Mouse (Mus musculus) hindbrain, postnatal 0 days (tissue): ENCODE results near the gene Dock7. TPM values are rescaled to one million over a fixed set of nuclear protein-coding genes. Genes with fewer than 3 reads are reported as not detected.

Source experiments
- ATAC-seq: fragments of 200-750 bp; cut with Nextera tagmentation; 2 replicates; pipeline ENCODE4 v1.8.0; 2017; ENCODE audit warnings: mild to moderate bottlenecking, moderate TSS enrichment, moderate library complexity
- DNase-seq: peaks from one replicate; pipeline ENCODE4 v3.0.0-alpha.2; 2015; ENCODE audit warnings: low spot score
- H3K27ac ChIP-seq: fragments of 300-500 bp; sonication (generic); 2 replicates; pipeline ENCODE4 v1.5.1; 2014; ENCODE audit warnings: mild to moderate bottlenecking
- H3K27me3 ChIP-seq: fragments of 300-500 bp; sonication (generic); 2 replicates; pipeline ENCODE4 v1.6.1; 2014; ENCODE audit warnings: low read length, mixed read lengths; ENCODE audit not compliant: insufficient read depth
- H3K36me3 ChIP-seq: fragments of 300-500 bp; sonication (generic); 2 replicates; pipeline ENCODE4 v1.6.1; 2014; ENCODE audit warnings: low read length, mixed read lengths; ENCODE audit not compliant: insufficient read depth
- H3K4me1 ChIP-seq: fragments of 300-500 bp; sonication (generic); 2 replicates; pipeline ENCODE4 v1.6.1; 2014; ENCODE audit warnings: antibody characterized with exemption, low read length, mixed read lengths; ENCODE audit not compliant: insufficient read depth
- H3K4me2 ChIP-seq: fragments of 300-500 bp; sonication (generic); 2 replicates; pipeline ENCODE4 v1.6.1; 2014; ENCODE audit warnings: low read depth, mild to moderate bottlenecking, low read length, moderate library complexity, mixed read lengths
- H3K4me3 ChIP-seq: fragments of 300-500 bp; sonication (generic); 2 replicates; pipeline ENCODE4 v1.5.1; 2014; ENCODE audit warnings: low read length
- H3K9ac ChIP-seq: fragments of 300-500 bp; sonication (generic); replicated peaks from 2 replicates; pipeline ENCODE4 v1.6.1; 2014; ENCODE audit warnings: mild to moderate bottlenecking, low read length, moderate library complexity, mixed read lengths
- H3K9me3 ChIP-seq: fragments of 300-500 bp; sonication (generic); 2 replicates; pipeline ENCODE4 v1.6.1; 2016; ENCODE audit warnings: low read length, mixed read lengths
- CTCF ChIP-seq: IDR thresholded peaks from 2 replicates; pipeline ENCODE4 v1.5.1; 2016; ENCODE audit warnings: antibody characterized with exemption, control low read depth, low read depth
- WGBS: fragments of 180-500 bp; shearing (Covaris S2); extraction: QIAGEN DNeasy Blood & Tissue Kit; methylation state at CpG from one replicate; pipeline ENCODE4 v1.1.7; 2014; 5-methylcytosine and 5-hydroxymethylcytosine counted together
- polyA plus RNA-seq: library from polyadenylated mRNA; unstranded; fragments of >200 nt; fragmentation: Nextera tagmentation; extraction: Ambion mirVana; gene quantifications from 2 replicates; pipeline ENCODE4 v1.2.1, GENCODE M21; 2015
- total RNA-seq: library from RNA; depleted of rRNA; stranded (reverse); fragments of >200 nt; gene quantifications from 2 replicates; pipeline ENCODE4 v1.2.3, GENCODE M21; 2014; rRNA removed

Gene Dock7
- total RNA-seq = 71.5 and 72.8 TPM in 2 replicates
- 29.3 and 31.4 TPM in 2 replicates for polyA plus RNA-seq

DNA sequence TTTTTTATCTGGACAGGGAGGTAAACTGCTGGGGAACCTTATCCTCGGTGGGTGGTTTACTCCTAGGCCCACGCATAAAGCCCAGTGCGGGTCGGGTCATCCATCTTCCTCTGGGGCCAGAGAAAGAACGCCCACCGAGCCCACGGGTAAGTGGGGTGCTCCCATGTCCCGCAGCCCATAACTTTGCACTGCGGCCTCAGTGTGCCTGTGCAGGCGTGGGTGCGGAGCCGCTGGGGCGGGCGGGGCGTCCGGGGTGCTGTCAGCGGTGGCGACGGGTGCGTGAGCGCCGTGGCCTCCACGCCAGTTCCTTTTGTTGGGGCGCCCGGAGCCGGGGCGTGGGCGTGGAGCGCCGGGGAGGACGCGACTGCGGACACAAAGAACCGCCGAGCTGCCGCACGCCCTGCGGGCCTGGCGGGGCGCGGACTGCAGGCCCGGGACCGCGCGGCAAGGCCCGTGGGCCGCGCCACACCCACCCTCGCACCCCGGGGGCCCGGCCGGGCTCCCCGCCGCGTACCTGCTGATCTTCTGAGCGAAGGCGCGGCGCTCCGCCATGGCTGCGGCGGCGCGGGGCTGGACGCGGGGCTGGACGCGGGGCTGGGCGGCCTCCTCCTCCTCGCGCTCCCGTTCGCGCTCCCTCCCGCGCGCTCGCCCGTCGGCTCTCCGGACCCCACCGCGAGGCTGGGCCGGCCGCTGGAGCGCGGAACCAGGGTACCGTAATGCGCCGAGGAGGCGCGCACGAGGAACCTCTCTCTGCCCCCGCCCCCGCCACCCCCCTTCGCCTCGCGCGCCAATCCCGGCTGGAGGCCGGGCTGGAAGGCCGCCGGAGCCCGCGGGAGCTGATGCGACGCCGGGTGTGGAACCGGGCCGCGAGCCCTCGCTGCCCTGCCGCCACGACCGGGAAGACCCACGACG, at the start of gene Dock7:
Dock7 (minus strand) TSS at position 705 of the 912 bp plus-strand sequence.
- DNase-seq = peak; percentile 93
- peak within 1 kb of the TSS; percentile 92 for H3K4me3 ChIP-seq
- H3K9ac ChIP-seq = peak within 1 kb of the TSS; percentile 92
- peak; percentile 94 for ATAC-seq
- TF ChIP-seq CTCF = no peak
- H3K4me1 ChIP-seq = peaks cover 15% of the 10 kb centered on the region
- WGBS = under 1% methylated on average over 61 of the region's 117 CpGs
- H3K36me3 ChIP-seq = no peaks in the 10 kb centered on the region
- no peaks in the 10 kb centered on the region for H3K9me3 ChIP-seq
- H3K27ac ChIP-seq = peak within 1 kb of the TSS; percentile 93
- no peaks in the 10 kb centered on the region for H3K27me3 ChIP-seq
- H3K4me2 ChIP-seq = peak within 1 kb of the TSS; percentile 67

DNA sequence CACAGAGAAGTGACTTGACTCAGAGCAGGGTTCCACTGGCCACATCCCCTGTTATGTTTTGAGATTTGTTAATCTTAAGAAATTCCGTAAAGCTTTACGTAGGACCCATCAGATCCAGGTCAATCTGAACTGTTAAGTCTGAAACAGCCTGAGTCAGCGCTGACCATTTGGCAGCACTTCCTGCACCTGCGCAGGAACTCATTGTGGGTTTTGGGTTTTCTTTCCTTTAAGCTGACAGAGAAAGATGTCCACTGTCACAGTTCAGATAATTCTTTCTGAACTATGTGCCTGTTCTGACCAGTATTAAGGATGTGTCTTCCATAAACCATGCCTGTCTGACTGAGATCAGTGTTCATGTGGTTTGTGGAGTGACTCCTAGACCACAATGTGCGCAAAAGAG, 48.2 kb upstream of the Dock7 start:
- H3K4me1 ChIP-seq = no peaks in the 10 kb centered on the region
- no peak overlapping the region for H3K27ac ChIP-seq
- no peak for TF ChIP-seq CTCF
- no peak overlapping the region for H3K4me2 ChIP-seq
- no peaks in the 10 kb centered on the region for H3K27me3 ChIP-seq
- H3K9me3 ChIP-seq = no peaks in the 10 kb centered on the region
- 96% methylated on average over 5 of the region's 5 CpGs for WGBS
- DNase-seq = no peak
- no peak overlapping the region for H3K9ac ChIP-seq
- no peak for ATAC-seq
- no peaks in the 10 kb centered on the region for H3K36me3 ChIP-seq
- no peak overlapping the region for H3K4me3 ChIP-seq

DNA sequence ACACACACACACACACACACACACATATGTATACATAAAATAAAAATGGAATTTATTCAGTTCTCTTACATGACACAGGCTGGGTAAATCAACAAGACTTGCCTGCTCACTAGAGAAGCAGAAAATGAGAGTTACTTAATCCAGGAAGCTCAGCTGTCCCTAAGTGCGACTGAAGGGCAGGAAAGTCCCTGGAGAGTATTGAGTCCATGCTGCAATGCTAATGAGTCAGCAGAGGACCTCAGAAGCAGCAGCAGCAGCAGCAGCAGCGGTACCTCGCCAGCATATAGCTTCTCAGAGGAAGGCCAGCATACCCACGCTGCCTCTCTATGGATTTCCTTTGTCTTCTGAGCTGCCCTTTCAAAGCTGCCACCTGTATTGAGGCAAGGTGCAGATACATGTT, 42.8 kb upstream of the Dock7 start:
- H3K4me1 ChIP-seq = no peaks in the 10 kb centered on the region
- ATAC-seq (no peak), DNase-seq (no peak)
- no peaks in the 10 kb centered on the region for H3K9me3 ChIP-seq
- no peak for TF ChIP-seq CTCF
- no peak overlapping the region for H3K4me3 ChIP-seq
- 18% methylated on average over 4 of the region's 4 CpGs for WGBS
- no peak overlapping the region for H3K9ac ChIP-seq
- H3K36me3 ChIP-seq = no peaks in the 10 kb centered on the region
- no peak overlapping the region for H3K4me2 ChIP-seq
- no peaks in the 10 kb centered on the region for H3K27me3 ChIP-seq
- no peak overlapping the region for H3K27ac ChIP-seq

DNA sequence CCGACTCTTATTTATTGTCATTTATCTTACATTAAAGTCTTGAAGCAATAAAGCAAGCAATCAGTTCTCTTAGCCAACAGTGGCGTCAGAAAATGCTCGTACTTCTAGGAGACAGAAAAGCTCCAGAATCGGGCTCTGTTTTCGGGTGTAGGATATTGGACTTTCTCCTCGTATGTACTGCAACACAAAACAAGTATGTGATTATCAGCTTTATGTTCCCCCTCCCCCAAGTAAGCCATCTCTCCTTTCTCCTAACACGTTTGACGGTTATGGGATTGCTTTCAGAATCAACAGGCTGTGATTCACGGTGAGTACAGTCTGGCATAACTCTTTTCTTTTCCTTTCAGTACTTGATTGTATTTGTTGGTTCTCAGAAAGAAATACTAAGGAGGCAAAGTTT, 42.3 kb upstream of the Dock7 start:
- no peaks in the 10 kb centered on the region for H3K4me1 ChIP-seq
- no peak for TF ChIP-seq CTCF
- no peak overlapping the region for H3K9ac ChIP-seq
- H3K9me3 ChIP-seq = no peaks in the 10 kb centered on the region
- H3K27ac ChIP-seq = no peak overlapping the region
- H3K36me3 ChIP-seq = no peaks in the 10 kb centered on the region
- 51% methylated on average over 9 of the region's 9 CpGs for WGBS
- ATAC-seq (no peak), DNase-seq (no peak)
- no peaks in the 10 kb centered on the region for H3K27me3 ChIP-seq
- no peak overlapping the region for H3K4me3 ChIP-seq
- H3K4me2 ChIP-seq = no peak overlapping the region

DNA sequence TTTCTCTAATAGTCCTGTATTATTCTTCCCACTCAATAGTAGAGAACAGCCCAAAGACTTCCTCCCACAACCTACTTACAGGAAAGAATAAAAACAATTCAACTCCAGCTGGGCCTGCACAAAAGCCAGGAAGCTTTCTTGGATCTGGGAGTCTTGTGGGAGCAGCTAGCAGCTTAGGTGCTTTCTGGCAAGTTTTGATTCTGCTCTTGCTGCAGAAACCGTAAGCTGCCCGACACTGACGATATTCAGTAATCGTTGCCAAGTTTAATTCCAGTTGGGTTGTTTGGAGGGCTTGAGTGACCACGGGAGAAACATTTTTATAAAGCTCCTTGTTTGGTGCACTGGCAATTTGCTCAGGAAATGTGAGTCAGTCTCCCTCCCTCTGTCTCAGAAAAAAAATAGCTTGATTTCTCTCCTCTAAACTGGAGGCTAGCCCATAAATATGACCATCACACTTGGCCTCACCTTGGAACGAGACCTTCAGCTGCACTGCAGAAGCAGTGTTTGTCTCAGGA, 40.8 kb upstream of the Dock7 start:
- H3K9ac ChIP-seq = no peak overlapping the region
- H3K4me3 ChIP-seq = no peak overlapping the region
- DNase-seq = peak; percentile 54
- H3K4me2 ChIP-seq = peak overlapping the region; percentile 36; the same call in 1 of the 2 replicates
- H3K36me3 ChIP-seq = no peaks in the 10 kb centered on the region
- 8% methylated on average over 6 of the region's 6 CpGs for WGBS
- no peak for ATAC-seq
- no peaks in the 10 kb centered on the region for H3K4me1 ChIP-seq
- H3K27ac ChIP-seq = no peak overlapping the region
- no peaks in the 10 kb centered on the region for H3K9me3 ChIP-seq
- H3K27me3 ChIP-seq = no peaks in the 10 kb centered on the region
- TF ChIP-seq CTCF = no peak

DNA sequence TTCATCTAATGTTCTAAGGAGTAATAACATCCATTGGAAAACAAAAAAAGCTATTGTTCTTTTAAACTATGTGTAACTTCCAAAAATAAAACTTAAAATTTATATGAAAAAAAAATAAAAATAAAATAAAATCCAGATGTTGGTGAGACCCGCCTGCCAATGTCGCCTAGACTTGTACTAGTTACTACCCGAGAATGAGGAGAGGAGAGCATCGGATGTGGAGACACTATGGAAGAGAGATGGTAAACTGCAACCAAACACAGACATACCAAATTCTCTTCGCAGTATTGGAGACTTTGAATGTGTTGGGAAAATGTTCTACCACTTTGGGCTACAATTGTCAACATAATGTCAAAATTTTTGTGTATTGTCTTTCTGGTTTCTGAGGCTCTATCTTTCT, 40.2 kb upstream of the Dock7 start:
- Histone ChIP-seq H3K9me3 (no peaks in the 10 kb centered on the region), H3K9ac (no peak overlapping the region), H3K27ac (no peak overlapping the region), H3K4me2 (peak overlapping the region; percentile 36; the same call in 1 of the 2 replicates), H3K4me1 (no peaks in the 10 kb centered on the region), H3K27me3 (no peaks in the 10 kb centered on the region), H3K4me3 (no peak overlapping the region), H3K36me3 (no peaks in the 10 kb centered on the region)
- WGBS = 36% methylated on average over 5 of the region's 5 CpGs
- DNase-seq (no peak), ATAC-seq (no peak)
- no peak for TF ChIP-seq CTCF

DNA sequence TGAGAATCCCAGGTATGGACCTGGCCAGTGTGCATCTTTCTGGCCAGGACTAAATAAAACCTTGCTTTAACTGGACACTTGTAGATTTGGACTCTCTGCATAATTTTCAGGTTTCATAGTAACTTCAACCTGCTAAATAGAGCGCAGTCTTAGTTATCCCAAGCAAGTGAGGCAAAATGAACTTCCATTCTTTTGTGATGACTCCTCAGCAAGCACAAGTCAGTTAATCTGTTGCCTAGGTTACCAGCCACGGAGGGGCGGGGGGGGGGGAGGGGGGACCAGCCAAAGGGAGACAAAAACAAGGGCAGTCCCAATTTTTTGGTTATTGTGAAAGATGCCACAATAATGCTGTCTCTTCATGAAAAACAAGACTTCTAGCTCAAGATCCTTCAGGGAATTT, 39.7 kb upstream of the Dock7 start:
- Histone ChIP-seq H3K9ac (no peak overlapping the region), H3K4me2 (no peak overlapping the region), H3K27me3 (no peaks in the 10 kb centered on the region), H3K36me3 (no peaks in the 10 kb centered on the region), H3K4me3 (no peak overlapping the region), H3K27ac (no peak overlapping the region), H3K9me3 (no peaks in the 10 kb centered on the region), H3K4me1 (no peaks in the 10 kb centered on the region)
- ATAC-seq = no peak
- WGBS = 8% methylated on average over 3 of the region's 3 CpGs
- no peak for TF ChIP-seq CTCF
- no peak for DNase-seq
